Mouse (Mus musculus): Measurements from ENCODE around the gene Fam104a.
"Not testable (repeated sequence)": the region's sequence is repeated elsewhere in the genome, so short reads cannot be mapped to it uniquely, and the experiment has no call there.

Fam104a gene

GRCm38 (mm10) chr11:113661835-113662351 lies 22.1 kb downstream of the Fam104a start:
- no peak for DNase-seq (ENCODE audit: low spot score)

GRCm38 (mm10) chr11:113660940-113661339 lies 23.0 kb downstream of the Fam104a start:
- DNase-seq (ENCODE audit: low spot score) = no peak

- DNase-seq (ENCODE audit: low spot score) = not testable (repeated sequence)
These were observed 23.7 kb downstream of the Fam104a start for GRCm38 (mm10) chr11:113660213-113660612.

GRCm38 (mm10) chr11:113658763-113659162 lies 25.2 kb downstream of the Fam104a start:
- DNase-seq (ENCODE audit: low spot score) = no peak

GRCm38 (mm10) chr11:113658319-113658718 lies 25.6 kb downstream of the Fam104a start:
- DNase-seq (ENCODE audit: low spot score) = no peak

GRCm38 (mm10) chr11:113657221-113657620 lies 26.7 kb downstream of the Fam104a start:
- DNase-seq (ENCODE audit: low spot score) = no peak

GRCm38 (mm10) chr11:113656511-113656932 lies 27.4 kb downstream of the Fam104a start:
- no peak for DNase-seq (ENCODE audit: low spot score)

- DNase-seq (ENCODE audit: low spot score) = no peak
These were observed 29.2 kb downstream of the Fam104a start for GRCm38 (mm10) chr11:113654561-113655270.

GRCm38 (mm10) chr11:113654105-113654504 lies 29.9 kb downstream of the Fam104a start:
- DNase-seq (ENCODE audit: low spot score) = no peak

- DNase-seq (ENCODE audit: low spot score) = no peak
These were observed 31.4 kb downstream of the Fam104a start for GRCm38 (mm10) chr11:113652516-113652915.

- peak; percentile 35 for DNase-seq (ENCODE audit: low spot score)
These were observed 32.1 kb downstream of the Fam104a start for GRCm38 (mm10) chr11:113651907-113652273.

- DNase-seq (ENCODE audit: low spot score) = no peak
These were observed 32.6 kb downstream of the Fam104a start for GRCm38 (mm10) chr11:113651206-113651906.

- peak; percentile 67 for DNase-seq (ENCODE audit: low spot score)
These were observed 34.4 kb downstream of the Fam104a start, which contains the start of gene Slc39a11 for GRCm38 (mm10) chr11:113649353-113650210. Slc39a11 (minus strand) TSS chr11:113650079.

GRCm38 (mm10) chr11:113648690-113649352 lies 35.1 kb downstream of the Fam104a start, which contains the start of gene Cog1:
Cog1 (plus strand) TSS chr11:113649169.
- DNase-seq (ENCODE audit: low spot score) = no peak

- peak; percentile 86 for DNase-seq (ENCODE audit: low spot score)
These were observed 35.8 kb downstream of the Fam104a start for GRCm38 (mm10) chr11:113648152-113648551.

GRCm38 (mm10) chr11:113645181-113645580 lies 38.8 kb downstream of the Fam104a start:
- DNase-seq (ENCODE audit: low spot score) = no peak

- no peak for DNase-seq (ENCODE audit: low spot score)
These were observed 45.3 kb downstream of the Fam104a start for GRCm38 (mm10) chr11:113638680-113639079.

GRCm38 (mm10) chr11:113634699-113635121 lies 49.2 kb downstream of the Fam104a start:
- DNase-seq (ENCODE audit: low spot score) = no peak

GRCm38 (mm10) chr11:113633398-113633797 lies 50.6 kb downstream of the Fam104a start:
- no peak for DNase-seq (ENCODE audit: low spot score)

- DNase-seq (ENCODE audit: low spot score) = no peak
These were observed 51.7 kb downstream of the Fam104a start for GRCm38 (mm10) chr11:113632303-113632702.

GRCm38 (mm10) chr11:113631862-113632261 lies 52.1 kb downstream of the Fam104a start:
- DNase-seq (ENCODE audit: low spot score) = no peak

All from urinary bladder, postnatal 14 days (tissue).